Mouse (Mus musculus) kidney, embryonic 14.5 days (tissue): ENCODE measurements around the gene H2-M10.1. TPM values are rescaled to one million over a fixed set of nuclear protein-coding genes. Genes with fewer than 3 reads are reported as not detected.
"Not testable (repeated sequence)": the region's sequence is repeated elsewhere in the genome, so short reads cannot be mapped to it uniquely, and the experiment has no call there.

Experiments
- ATAC-seq: fragments of 200-750 bp; cut with Nextera tagmentation; 2 replicates; pipeline ENCODE4 v1.8.0; 2017; ENCODE audit warnings: moderate number of reproducible peaks, mild to moderate bottlenecking, moderate TSS enrichment, moderate library complexity; ENCODE audit not compliant: low FRiP score, low TSS enrichment
- H3K27ac ChIP-seq: fragments of 300-500 bp; sonication (generic); 2 replicates; pipeline ENCODE4 v1.5.1; 2014; ENCODE audit warnings: low read depth, mild to moderate bottlenecking, low read length, moderate library complexity, mixed read lengths
- H3K27me3 ChIP-seq: fragments of 300-500 bp; sonication (generic); 2 replicates; pipeline ENCODE4 v1.6.1; 2014; ENCODE audit warnings: mild to moderate bottlenecking, low read length; ENCODE audit not compliant: control insufficient read depth, insufficient read depth
- H3K36me3 ChIP-seq: fragments of 300-500 bp; sonication (generic); 2 replicates; pipeline ENCODE4 v1.6.1; 2014; ENCODE audit warnings: low read length, mixed read lengths; ENCODE audit not compliant: control insufficient read depth, insufficient read depth
- H3K4me1 ChIP-seq: fragments of 300-500 bp; sonication (generic); 2 replicates; pipeline ENCODE4 v1.6.1; 2014; ENCODE audit warnings: low read length, mixed read lengths; ENCODE audit not compliant: control insufficient read depth, insufficient read depth
- H3K4me2 ChIP-seq: fragments of 300-500 bp; sonication (generic); replicated peaks from 2 replicates; pipeline ENCODE4 v1.6.1; 2014; ENCODE audit warnings: low read depth, mild to moderate bottlenecking, low read length
- H3K4me3 ChIP-seq: fragments of 300-500 bp; sonication (generic); 2 replicates; pipeline ENCODE4 v1.5.1; 2014; ENCODE audit warnings: mild to moderate bottlenecking, low read length
- H3K9ac ChIP-seq: fragments of 300-500 bp; sonication (generic); 2 replicates; pipeline ENCODE4 v1.6.1; 2014; ENCODE audit warnings: low read depth, mild to moderate bottlenecking, low read length, moderate library complexity
- H3K9me3 ChIP-seq: fragments of 300-500 bp; sonication (generic); 2 replicates; pipeline ENCODE4 v1.6.1; 2016; ENCODE audit warnings: low read length; ENCODE audit not compliant: control insufficient read depth
- WGBS: fragments of 180-500 bp; shearing (Covaris S2); extraction: QIAGEN DNeasy Blood & Tissue Kit; methylation state at CpG from one replicate; pipeline ENCODE4 v1.1.7; 2014; 5-methylcytosine and 5-hydroxymethylcytosine counted together
- polyA plus RNA-seq: library from polyadenylated mRNA; unstranded; fragments of >200 nt; fragmentation: Nextera tagmentation; extraction: Ambion mirVana; gene quantifications from 2 replicates; pipeline ENCODE4 v1.2.1, GENCODE M21; 2014

Gene H2-M10.1
- polyA plus RNA-seq = not detected in 2 replicates

DNA sequence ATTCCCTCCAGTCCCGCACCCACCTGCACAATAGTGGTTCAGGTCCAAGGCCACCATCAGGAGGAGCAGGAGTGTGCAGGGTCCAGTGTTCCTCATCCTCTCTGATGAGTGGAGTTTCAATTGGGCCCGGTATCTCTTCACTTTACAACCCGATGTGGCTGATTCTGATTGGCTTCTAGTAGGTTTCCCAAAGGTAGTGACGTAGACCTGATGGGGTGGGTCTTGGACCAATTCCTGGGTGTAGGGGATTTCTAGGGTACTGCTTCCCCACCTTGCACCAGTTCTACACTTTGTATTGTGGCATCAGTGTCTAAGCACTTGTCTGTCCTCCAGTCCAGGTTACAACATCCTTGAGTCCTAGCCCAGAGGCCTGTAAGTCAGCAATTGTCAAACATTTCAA lies at the start of gene H2-M10.1:
TSS of gene H2-M10.1 (minus strand) at position 101 of the 400 bp plus-strand sequence.
- Histone ChIP-seq H3K27me3 (no peaks in the 10 kb centered on the region), H3K4me2 (no peak within 1 kb of the TSS), H3K4me3 (no peak within 1 kb of the TSS), H3K9me3 (no peaks in the 10 kb centered on the region), H3K4me1 (no peaks in the 10 kb centered on the region), H3K36me3 (no peaks in the 10 kb centered on the region), H3K27ac (no peak within 1 kb of the TSS), H3K9ac (no peak within 1 kb of the TSS)
- 91% methylated on average over 4 of the region's 4 CpGs for WGBS
- ATAC-seq = no peak

DNA sequence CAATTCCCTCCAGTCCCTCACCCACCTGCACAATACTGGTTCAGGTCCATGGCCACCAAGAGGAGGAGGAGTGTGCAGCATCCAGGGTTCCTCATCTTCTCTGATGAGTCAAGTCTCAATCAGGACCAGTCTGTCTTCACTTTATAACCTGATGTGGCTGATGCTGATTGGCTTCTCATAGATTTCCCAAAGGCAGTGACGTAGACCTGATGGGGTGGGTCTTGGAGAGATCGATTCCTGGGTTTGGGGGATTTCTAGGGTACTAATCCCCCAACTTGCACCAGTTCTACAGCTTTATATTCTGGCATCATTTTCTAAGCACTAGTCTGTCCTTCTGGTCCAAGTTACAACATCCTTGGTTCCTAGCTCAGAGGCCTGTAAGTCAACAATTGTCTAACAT lies 42.4 kb upstream of the H2-M10.1 start, which contains the start of gene H2-M10.3:
TSS of gene H2-M10.3 (minus strand) at position 101 of the 400 bp plus-strand sequence.
- H3K9ac ChIP-seq, H3K4me2 ChIP-seq, H3K27me3 ChIP-seq, H3K9me3 ChIP-seq, H3K36me3 ChIP-seq, H3K4me1 ChIP-seq, ATAC-seq, H3K27ac ChIP-seq, H3K4me3 ChIP-seq: not testable (repeated sequence)
- WGBS = 90% methylated on average over 2 of the region's 2 CpGs

DNA sequence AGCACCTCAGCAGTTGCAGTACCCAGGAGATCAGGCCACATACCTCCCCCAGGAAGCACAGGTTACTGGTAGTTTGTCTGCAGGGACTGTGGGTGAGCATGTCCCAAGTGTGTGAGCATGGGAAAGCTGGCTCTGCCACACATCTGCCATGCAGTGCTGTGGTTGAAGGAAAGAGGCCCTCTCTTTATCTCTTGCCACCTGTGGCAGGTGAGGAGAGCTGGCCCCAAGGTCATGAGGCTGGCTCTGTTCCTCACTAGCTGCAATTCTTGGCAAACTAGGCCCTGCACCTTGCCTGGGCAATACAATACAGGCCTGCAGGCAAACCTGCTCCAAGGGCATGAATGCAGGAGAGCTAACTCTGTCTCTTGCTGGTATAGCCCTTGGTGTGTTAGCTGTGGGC lies 36.4 kb upstream of the H2-M10.1 start:
- H3K4me2 ChIP-seq, H3K27ac ChIP-seq, ATAC-seq, H3K9ac ChIP-seq, H3K36me3 ChIP-seq, H3K9me3 ChIP-seq, H3K4me3 ChIP-seq, H3K4me1 ChIP-seq, H3K27me3 ChIP-seq: not testable (repeated sequence)

GRCm38 (mm10) chr17:36357512-36357911 lies 31.6 kb upstream of the H2-M10.1 start:
- not testable (repeated sequence) for H3K4me2 ChIP-seq, H3K4me3 ChIP-seq, H3K9me3 ChIP-seq, ATAC-seq, H3K36me3 ChIP-seq, H3K9ac ChIP-seq, H3K4me1 ChIP-seq, H3K27ac ChIP-seq, H3K27me3 ChIP-seq

DNA sequence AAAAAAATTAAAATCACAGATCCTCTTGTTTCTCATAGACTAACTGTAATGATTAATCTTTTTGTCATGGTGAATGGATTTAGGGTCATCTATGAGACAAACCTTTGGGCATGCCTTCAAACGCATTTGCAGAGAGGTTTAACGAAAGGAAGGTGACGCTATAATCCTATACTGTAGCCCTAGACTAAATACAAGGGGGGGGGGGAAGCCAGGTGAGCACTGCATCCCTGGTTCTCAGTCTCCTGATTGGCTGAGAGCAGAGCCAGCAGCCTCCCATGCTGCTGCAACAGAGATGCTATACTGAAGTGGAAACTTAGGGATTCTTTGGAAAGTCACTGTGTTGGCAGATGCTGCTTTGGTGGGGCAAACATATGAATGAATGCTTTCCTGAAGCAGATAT lies 29.8 kb upstream of the H2-M10.1 start:
- WGBS = 48% methylated on average over 3 of the region's 3 CpGs
- ATAC-seq = no peak
- H3K4me2 ChIP-seq = no peak overlapping the region
- no peaks in the 10 kb centered on the region for H3K4me1 ChIP-seq
- no peaks in the 10 kb centered on the region for H3K27me3 ChIP-seq
- H3K27ac ChIP-seq = no peak overlapping the region
- no peak overlapping the region for H3K9ac ChIP-seq
- no peaks in the 10 kb centered on the region for H3K9me3 ChIP-seq
- no peaks in the 10 kb centered on the region for H3K36me3 ChIP-seq
- no peak overlapping the region for H3K4me3 ChIP-seq

GRCm38 (mm10) chr17:36355343-36355742 lies 29.4 kb upstream of the H2-M10.1 start:
- H3K27me3 ChIP-seq, H3K36me3 ChIP-seq, H3K4me3 ChIP-seq, H3K9ac ChIP-seq, H3K4me1 ChIP-seq, H3K4me2 ChIP-seq, H3K27ac ChIP-seq, H3K9me3 ChIP-seq: not testable (repeated sequence)
- 0 out of 2 replicates have a peak, but pooled peaks have one; percentile 32 for ATAC-seq

DNA sequence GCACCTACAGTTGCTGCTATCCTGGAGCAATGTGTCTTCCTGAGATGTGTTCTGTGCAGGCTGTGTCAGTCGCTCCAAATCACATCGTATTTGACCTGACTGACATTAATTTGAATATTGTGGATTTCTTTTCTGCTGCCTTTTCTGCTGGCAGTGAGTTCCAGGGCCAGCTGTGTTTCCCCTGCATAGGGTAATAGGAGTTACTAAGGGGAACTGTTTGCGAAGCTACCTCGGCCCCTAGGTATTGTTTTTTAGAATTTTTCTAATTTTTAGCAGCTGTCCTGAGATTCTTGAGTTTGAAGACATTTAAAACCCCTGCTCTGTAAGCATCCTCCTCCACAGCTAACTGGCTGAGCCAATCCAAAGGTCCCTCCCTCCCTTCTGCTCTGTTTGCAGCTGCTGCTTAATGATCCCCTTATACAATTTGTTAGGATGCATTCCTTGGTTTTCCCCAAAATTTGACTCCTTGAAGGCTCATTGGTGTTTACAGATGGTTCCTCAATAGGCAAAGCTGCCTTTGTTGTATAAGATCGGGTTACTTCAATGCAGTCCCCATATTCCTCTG lies 10.2 kb downstream of the H2-M10.1 start:
- Histone ChIP-seq H3K4me3 (peak overlapping the region; percentile 52), H3K9ac (peak overlapping the region; percentile 51; the same call in 1 of the 2 replicates), H3K27ac (no peak overlapping the region), H3K4me2 (peak overlapping the region; percentile 70), H3K36me3 (no peaks in the 10 kb centered on the region), H3K27me3 (no peaks in the 10 kb centered on the region), H3K9me3 (no peaks in the 10 kb centered on the region), H3K4me1 (no peaks in the 10 kb centered on the region)
- 19% methylated on average over 5 of the region's 5 CpGs for WGBS
- ATAC-seq = peak; percentile 54

- Histone ChIP-seq H3K9me3 (no peaks in the 10 kb centered on the region), H3K4me3 (peak overlapping the region; percentile 52), H3K27ac (peak overlapping the region; percentile 3; the same call in 1 of the 2 replicates), H3K36me3 (no peaks in the 10 kb centered on the region), H3K27me3 (no peaks in the 10 kb centered on the region), H3K4me2 (peak overlapping the region; percentile 70), H3K4me1 (no peaks in the 10 kb centered on the region), H3K9ac (peak overlapping the region; percentile 51)
- under 1% methylated on average over 19 of the region's 19 CpGs for WGBS
- peak; percentile 82 for ATAC-seq
Observed at GRCm38 (mm10) chr17:36315041-36315688, 10.8 kb downstream of the H2-M10.1 start.

DNA sequence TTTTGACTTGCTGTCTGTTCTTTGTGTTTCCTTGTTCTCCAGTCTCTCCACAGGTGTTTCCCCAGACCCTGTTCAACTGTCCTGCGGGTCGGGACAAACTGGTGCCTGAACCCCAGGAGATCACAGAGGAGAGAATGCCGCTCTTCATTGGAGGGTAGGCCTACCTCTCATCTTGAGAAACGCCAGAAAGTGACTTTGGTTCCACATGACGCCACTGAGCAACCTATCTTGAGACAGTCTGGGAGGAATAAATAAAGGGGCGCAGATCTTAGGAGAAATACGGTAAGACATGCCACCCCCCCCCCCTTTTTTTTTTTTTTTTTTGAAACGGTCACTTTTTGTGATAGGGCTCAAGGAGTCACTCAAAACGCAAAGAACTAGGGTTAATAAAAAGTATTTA lies 11.4 kb downstream of the H2-M10.1 start:
- Histone ChIP-seq H3K27me3 (no peaks in the 10 kb centered on the region), H3K36me3 (no peaks in the 10 kb centered on the region), H3K4me1 (no peaks in the 10 kb centered on the region), H3K4me2 (peak overlapping the region; percentile 70), H3K27ac (no peak overlapping the region; the same call in 1 of the 2 replicates), H3K4me3 (peak overlapping the region; percentile 52), H3K9ac (peak overlapping the region; percentile 51; the same call in 1 of the 2 replicates), H3K9me3 (no peaks in the 10 kb centered on the region)
- WGBS = 3% methylated on average over 9 of the region's 9 CpGs
- peak; percentile 19; the same call in 1 of the 2 replicates for ATAC-seq
